Mouse (Mus musculus) G1E (cell line): Measurements from ENCODE around the gene Olfr1564. TPM values are rescaled to one million over a fixed set of nuclear protein-coding genes. Genes with fewer than 3 reads are reported as not detected.
A peak's percentile ranks its signal among the peaks of the same experiment; 100 is the strongest.
"Not testable (repeated sequence)": the region's sequence is repeated elsewhere in the genome, so short reads cannot be mapped to it uniquely, and the experiment has no call there.

Experiments
- ATAC-seq: 2 replicates; pipeline ENCODE4 v1.8.0; 2016; ENCODE audit warnings: mild to moderate bottlenecking; ENCODE audit not compliant: insufficient number of reproducible peaks, poor library complexity, low FRiP score, severe bottlenecking; ENCODE audit errors: extremely low read depth
- DNase-seq: peaks from one replicate; pipeline ENCODE4 v3.0.0; 2012; ENCODE audit warnings: low spot score
- H3K27me3 ChIP-seq: 2 replicates; pipeline ENCODE4 v1.6.1; 2012; ENCODE audit warnings: mild to moderate bottlenecking, low read length, inconsistent platforms; ENCODE audit not compliant: insufficient read depth
- H3K36me3 ChIP-seq: replicated peaks from 2 replicates; pipeline ENCODE3; 2012; ENCODE audit warnings: mild to moderate bottlenecking, inconsistent platforms
- H3K4me1 ChIP-seq: 2 replicates; pipeline ENCODE4 v1.6.1; 2012; ENCODE audit warnings: low read depth, low read length, inconsistent platforms, mixed read lengths; ENCODE audit not compliant: insufficient read depth
- H3K4me3 ChIP-seq: 2 replicates; pipeline ENCODE4 v1.5.1; 2012; ENCODE audit warnings: low read depth, mild to moderate bottlenecking, inconsistent platforms, low read length, moderate library complexity, mixed read lengths
- H3K9me3 ChIP-seq: replicated peaks from 2 replicates; pipeline ENCODE4 v1.6.1; 2012; ENCODE audit warnings: inconsistent platforms
- CTCF ChIP-seq: IDR thresholded peaks from 2 replicates; pipeline ENCODE4 v1.5.1; 2012; ENCODE audit warnings: low read depth, low read length, inconsistent platforms, mixed read lengths
- GATA1 ChIP-seq: IDR thresholded peaks from 2 replicates; pipeline ENCODE4 v1.6.1; 2012; ENCODE audit warnings: borderline replicate concordance, low read length, inconsistent platforms, mixed read lengths
- GATA2 ChIP-seq: IDR thresholded peaks from 2 replicates; pipeline ENCODE4 v1.6.1; 2012; ENCODE audit warnings: low read depth, low read length, inconsistent platforms, borderline replicate concordance
- POLR2AphosphoS5 ChIP-seq: IDR thresholded peaks from 2 replicates; pipeline ENCODE4 v1.6.1; 2012; ENCODE audit warnings: low read depth, low read length, inconsistent platforms; ENCODE audit not compliant: insufficient replicate concordance
- TAL1 ChIP-seq: conservative IDR thresholded peaks from 2 replicates; pipeline ENCODE4 v1.6.1; 2012; ENCODE audit warnings: low read depth, low read length, inconsistent platforms, mixed read lengths
- polyA plus RNA-seq: library from polyadenylated mRNA; stranded (reverse); fragments of >175 nt; gene quantifications from 2 replicates; pipeline ENCODE4 v1.2.3, GENCODE M21; 2012
- total RNA-seq, 2 experiments: library from RNA; stranded (forward) in 1 of 2; stranded (reverse) in 1 of 2; fragments of 200-1000 nt in 1 of 2; fragments of >200 nt in 1 of 2; fragmentation: Nextera tagmentation in 1 of 2; gene quantifications; 2 replicates each; pipeline ENCODE4 v1.2.3; 2014 to 2017

Olfr1564 gene
- total RNA-seq (2014; fragmentation: Nextera tagmentation) (not detected in 2 replicates), total RNA-seq (2017) (under 0.01 and 0.06 TPM in 2 replicates), polyA plus RNA-seq (not detected in 2 replicates)

GRCm38 (mm10) chr17:33221590-33221989, at the start of gene Olfr1564:
Gene Olfr1564, minus strand, starts transcription at chr17:33221690.
- ATAC-seq (no peak), DNase-seq (no peak)
- Histone ChIP-seq H3K36me3 (no peaks in the 10 kb centered on the region), H3K4me3 (no peak within 1 kb of the TSS), H3K9me3 (no peaks in the 10 kb centered on the region), H3K27me3 (no peaks in the 10 kb centered on the region), H3K4me1 (no peaks in the 10 kb centered on the region)
- no peak for TF ChIP-seq CTCF
- no peak for TF ChIP-seq TAL1
- TF ChIP-seq GATA2: no peak
- TF ChIP-seq POLR2AphosphoS5: no peak
- no peak for TF ChIP-seq GATA1

GRCm38 (mm10) chr17:33268907-33269306, 47.4 kb upstream of the Olfr1564 start:
- 0 out of 2 replicates have a peak, but pooled peaks cover 3% of the 10 kb centered on the region for H3K9me3 ChIP-seq
- no peaks in the 10 kb centered on the region for H3K4me1 ChIP-seq
- H3K4me3 ChIP-seq: no peak overlapping the region
- no peak for ATAC-seq
- no peak for DNase-seq
- TF ChIP-seq POLR2AphosphoS5 (no peak), GATA1 (no peak), GATA2 (no peak), CTCF (no peak), TAL1 (no peak)
- peaks cover 21% of the 10 kb centered on the region for H3K27me3 ChIP-seq
- H3K36me3 ChIP-seq: no peaks in the 10 kb centered on the region

- Histone ChIP-seq H3K4me3 (no peak within 1 kb of the TSS), H3K27me3 (peaks cover 17% of the 10 kb centered on the region), H3K4me1 (no peaks in the 10 kb centered on the region), H3K9me3 (no peaks in the 10 kb centered on the region), H3K36me3 (no peaks in the 10 kb centered on the region)
- TF ChIP-seq GATA2: no peak
- TF ChIP-seq CTCF: no peak
- no peak for TF ChIP-seq TAL1
- TF ChIP-seq GATA1: no peak
- no peak for TF ChIP-seq POLR2AphosphoS5
- no peak for DNase-seq
- ATAC-seq: no peak
Observed at GRCm38 (mm10) chr17:33264376-33264775, 42.9 kb upstream of the Olfr1564 start, which contains the start of gene Olfr63. Gene Olfr63, plus strand, starts transcription at chr17:33264676.

DNA sequence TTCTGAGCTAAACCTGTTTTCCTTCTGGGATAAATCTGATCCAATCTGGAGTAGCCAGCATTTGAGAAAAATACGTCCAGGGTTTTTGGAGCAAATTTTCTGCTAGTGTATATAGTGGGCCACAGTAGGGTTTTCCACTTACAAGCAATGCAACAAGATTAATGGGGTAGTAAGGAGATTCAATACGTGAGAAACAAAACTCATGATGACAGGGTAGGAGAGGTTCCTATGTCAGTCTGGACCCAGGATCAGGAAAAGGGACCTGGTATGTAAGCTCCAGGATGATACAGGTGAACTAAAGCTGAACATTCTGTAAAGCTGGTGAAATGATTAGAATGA, 33.8 kb upstream of the Olfr1564 start:
- not testable (repeated sequence) for H3K36me3 ChIP-seq, H3K27me3 ChIP-seq, DNase-seq, H3K4me1 ChIP-seq, ATAC-seq, H3K9me3 ChIP-seq, H3K4me3 ChIP-seq

GRCm38 (mm10) chr17:33254530-33255318, 33.2 kb upstream of the Olfr1564 start, which contains the start of gene Zfp955a:
Gene Zfp955a, minus strand, starts transcription at chr17:33255145.
- not testable (repeated sequence) for H3K36me3 ChIP-seq, DNase-seq, H3K4me3 ChIP-seq, H3K27me3 ChIP-seq, H3K9me3 ChIP-seq, H3K4me1 ChIP-seq
- peak; percentile 99 for ATAC-seq

GRCm38 (mm10) chr17:33236646-33237045, 15.2 kb upstream of the Olfr1564 start:
- H3K36me3 ChIP-seq, H3K9me3 ChIP-seq, H3K4me1 ChIP-seq, H3K27me3 ChIP-seq, DNase-seq, ATAC-seq, H3K4me3 ChIP-seq: not testable (repeated sequence)

DNA sequence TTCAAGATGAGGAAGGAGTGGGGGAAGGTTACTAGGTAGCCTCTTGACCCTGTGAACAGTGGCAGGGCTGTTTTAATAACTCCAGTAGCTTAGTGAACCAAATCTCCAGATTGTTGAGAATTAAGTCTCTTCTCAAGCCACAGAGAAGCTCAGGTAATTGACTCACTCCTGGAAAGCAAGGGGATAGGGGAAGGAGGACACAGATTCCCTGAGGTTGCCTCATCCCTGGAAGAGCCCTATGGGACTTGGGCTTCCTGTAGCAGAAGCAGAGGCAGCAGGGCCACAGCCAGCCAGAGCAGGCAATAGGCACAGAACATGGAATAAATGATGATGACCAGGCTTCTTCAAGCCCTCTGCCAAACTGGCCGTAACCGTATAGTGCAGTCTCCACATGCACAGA, 30.5 kb downstream of the Olfr1564 start, which contains the start of gene Olfr239:
Gene Olfr239 (plus strand): TSS at position 301 of the 400 bp plus-strand sequence.
- not testable (repeated sequence) for H3K27me3 ChIP-seq, H3K4me3 ChIP-seq, H3K36me3 ChIP-seq, H3K9me3 ChIP-seq, DNase-seq, ATAC-seq, H3K4me1 ChIP-seq

DNA sequence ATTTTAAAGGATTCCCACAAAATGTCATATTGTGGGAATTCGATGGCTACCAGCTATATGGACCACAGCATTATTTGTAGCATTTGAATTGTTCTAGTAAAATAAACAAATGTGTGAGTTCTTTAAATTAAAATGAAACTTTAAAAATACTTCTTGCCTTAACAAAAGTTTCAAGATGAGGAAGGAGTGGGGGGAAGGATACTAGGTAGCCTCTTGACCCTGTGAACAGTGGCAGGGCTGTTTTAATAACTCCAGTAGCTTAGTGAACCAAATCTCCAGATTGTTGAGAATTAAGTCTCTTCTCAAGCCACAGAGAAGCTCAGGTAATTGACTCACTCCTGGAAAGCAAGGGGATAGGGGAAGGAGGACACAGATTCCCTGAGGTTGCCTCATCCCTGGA, 53.3 kb downstream of the Olfr1564 start, which contains the start of gene Olfr55:
Gene Olfr55 (plus strand): TSS at position 301 of the 400 bp plus-strand sequence.
- H3K4me3 ChIP-seq, H3K36me3 ChIP-seq, ATAC-seq, DNase-seq, H3K27me3 ChIP-seq, H3K4me1 ChIP-seq, H3K9me3 ChIP-seq: not testable (repeated sequence)
